Mouse (Mus musculus) kidney, postnatal 0 days (tissue): ENCODE data around the gene Slc4a1ap. TPM values are rescaled to one million over a fixed set of nuclear protein-coding genes. Genes with fewer than 3 reads are reported as not detected.
A peak's percentile ranks its signal among the peaks of the same experiment; 100 is the strongest.
"Not testable (repeated sequence)": the region's sequence is repeated elsewhere in the genome, so short reads cannot be mapped to it uniquely, and the experiment has no call there.

Experiments
- ATAC-seq: fragments of 200-750 bp; cut with Nextera tagmentation; replicated peaks from 2 replicates; pipeline ENCODE4 v1.8.0; 2017; ENCODE audit warnings: low read depth, moderate number of reproducible peaks, moderate TSS enrichment, moderate library complexity; ENCODE audit not compliant: low FRiP score
- DNase-seq: peaks from one replicate; pipeline ENCODE4 v3.0.0-alpha.2; 2016; ENCODE audit warnings: low spot score
- H3K27ac ChIP-seq: fragments of 300-500 bp; sonication (generic); 2 replicates; pipeline ENCODE4 v1.5.1; 2014; ENCODE audit warnings: mild to moderate bottlenecking
- H3K27me3 ChIP-seq: fragments of 300-500 bp; sonication (generic); 2 replicates; pipeline ENCODE4 v1.6.1; 2014; ENCODE audit warnings: low read length, mixed read lengths; ENCODE audit not compliant: insufficient read depth
- H3K36me3 ChIP-seq: fragments of 300-500 bp; sonication (generic); 2 replicates; pipeline ENCODE4 v1.6.1; 2014; ENCODE audit warnings: low read length, mixed read lengths; ENCODE audit not compliant: insufficient read depth
- H3K4me1 ChIP-seq: fragments of 300-500 bp; sonication (generic); replicated peaks from 2 replicates; pipeline ENCODE4 v1.6.1; 2014; ENCODE audit warnings: antibody characterized with exemption, low read length, mixed read lengths; ENCODE audit not compliant: insufficient read depth
- H3K4me2 ChIP-seq: fragments of 300-500 bp; sonication (generic); 2 replicates; pipeline ENCODE4 v1.6.1; 2014; ENCODE audit warnings: mild to moderate bottlenecking, low read length, moderate library complexity, mixed read lengths
- H3K4me3 ChIP-seq: fragments of 300-500 bp; sonication (generic); replicated peaks from 2 replicates; pipeline ENCODE4 v1.5.1; 2014; ENCODE audit warnings: low read depth, low read length
- H3K9ac ChIP-seq: fragments of 300-500 bp; sonication (generic); 2 replicates; pipeline ENCODE4 v1.6.1; 2014; ENCODE audit warnings: low read depth, low read length
- H3K9me3 ChIP-seq: fragments of 300-500 bp; sonication (generic); replicated peaks from 2 replicates; pipeline ENCODE4 v1.6.1; 2016; ENCODE audit warnings: low read length, inconsistent platforms, mixed read lengths
- CTCF ChIP-seq: IDR thresholded peaks from 2 replicates; pipeline ENCODE4 v1.5.1; 2016; ENCODE audit warnings: antibody characterized with exemption, low read depth, mild to moderate bottlenecking, moderate library complexity
- WGBS: fragments of 180-500 bp; shearing (Covaris S2); extraction: QIAGEN DNeasy Blood & Tissue Kit; methylation state at CpG from one replicate; pipeline ENCODE4 v1.1.7; 2014; 5-methylcytosine and 5-hydroxymethylcytosine counted together
- polyA plus RNA-seq: library from polyadenylated mRNA; unstranded; fragments of >200 nt; fragmentation: Nextera tagmentation; extraction: Ambion mirVana; gene quantifications from 2 replicates; pipeline ENCODE4 v1.2.1, GENCODE M21; 2015

Slc4a1ap gene
- polyA plus RNA-seq, 1 experiment from 2014 or later = 18.6 TPM

GRCm38 (mm10) chr5:31494513-31495297 lies 32.1 kb upstream of the Slc4a1ap start, which contains the start of gene Gpn1:
Gene Gpn1 (plus strand): TSS chr5:31494741.
- Histone ChIP-seq H3K9me3 (no peaks in the 10 kb centered on the region), H3K27ac (no peak within 1 kb of the TSS), H3K4me1 (0 out of 2 replicates have a peak, but pooled peaks cover 2% of the 10 kb centered on the region), H3K4me3 (peak within 1 kb of the TSS; percentile 68), H3K4me2 (peak within 1 kb of the TSS; percentile 67), H3K9ac (peak within 1 kb of the TSS; percentile 65), H3K27me3 (no peaks in the 10 kb centered on the region), H3K36me3 (peaks cover 16% of the 10 kb centered on the region; the same call in 1 of the 2 replicates)
- under 1% methylated on average over 49 of the region's 49 CpGs for WGBS
- ATAC-seq (peak; percentile 100), DNase-seq (peak; percentile 97)
- TF ChIP-seq CTCF = no peak

- 84% methylated on average over 10 of the region's 10 CpGs for WGBS
- ATAC-seq (no peak), DNase-seq (no peak)
- H3K36me3 ChIP-seq = peaks cover 70% of the 10 kb centered on the region
- no peak overlapping the region for H3K9ac ChIP-seq
- H3K4me2 ChIP-seq = no peak overlapping the region
- H3K27me3 ChIP-seq = no peaks in the 10 kb centered on the region
- no peak overlapping the region for H3K4me3 ChIP-seq
- TF ChIP-seq CTCF = no peak
- no peaks in the 10 kb centered on the region for H3K9me3 ChIP-seq
- H3K4me1 ChIP-seq = no peaks in the 10 kb centered on the region
- H3K27ac ChIP-seq = no peak overlapping the region
Observed at GRCm38 (mm10) chr5:31504843-31505242, 22.0 kb upstream of the Slc4a1ap start.

- Histone ChIP-seq H3K9ac (no peak overlapping the region), H3K4me3 (no peak overlapping the region), H3K4me1 (no peaks in the 10 kb centered on the region), H3K27me3 (no peaks in the 10 kb centered on the region), H3K9me3 (no peaks in the 10 kb centered on the region), H3K27ac (no peak overlapping the region), H3K4me2 (no peak overlapping the region), H3K36me3 (peaks cover 48% of the 10 kb centered on the region; the same call in 1 of the 2 replicates)
- no peak for ATAC-seq
- DNase-seq = no peak
- 92% methylated on average over 1 of the region's 1 CpGs for WGBS
- no peak for TF ChIP-seq CTCF
Observed at GRCm38 (mm10) chr5:31512481-31512880, 14.3 kb upstream of the Slc4a1ap start.

DNA sequence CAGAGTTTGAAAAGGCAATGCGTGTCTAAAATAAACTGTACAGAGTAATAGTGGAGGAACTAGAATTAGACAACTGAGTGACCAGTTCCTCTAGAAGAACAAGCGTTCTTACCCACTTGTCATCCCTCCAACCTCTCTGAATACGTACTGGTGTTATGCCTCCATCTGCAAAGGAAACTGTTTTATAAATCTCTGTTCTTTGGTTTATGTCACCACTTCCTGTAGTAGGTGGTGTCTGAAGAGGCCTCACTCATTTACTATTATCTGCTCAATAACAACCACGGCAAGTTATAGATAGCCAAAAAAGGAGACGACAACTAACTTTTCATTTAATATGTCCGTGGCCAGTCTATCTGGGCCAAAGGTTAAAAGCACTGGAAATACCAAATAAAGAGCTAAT lies 6.2 kb upstream of the Slc4a1ap start:
- Histone ChIP-seq H3K4me3 (no peak overlapping the region), H3K27ac (no peak overlapping the region), H3K4me1 (0 out of 2 replicates have a peak, but pooled peaks cover under 1% of the 10 kb centered on the region), H3K27me3 (no peaks in the 10 kb centered on the region), H3K36me3 (peaks cover 43% of the 10 kb centered on the region), H3K9ac (no peak overlapping the region), H3K4me2 (no peak overlapping the region), H3K9me3 (no peaks in the 10 kb centered on the region)
- DNase-seq = no peak
- TF ChIP-seq CTCF = no peak
- no peak for ATAC-seq
- WGBS = 90% methylated on average over 6 of the region's 6 CpGs

- DNase-seq (no peak), ATAC-seq (peak; percentile 40; the same call in 1 of the 2 replicates)
- Histone ChIP-seq H3K9ac (peak overlapping the region; percentile 88), H3K36me3 (peaks cover 31% of the 10 kb centered on the region), H3K27ac (peak overlapping the region; percentile 85), H3K4me2 (peak overlapping the region; percentile 95), H3K9me3 (no peaks in the 10 kb centered on the region), H3K4me1 (peaks cover 14% of the 10 kb centered on the region), H3K27me3 (no peaks in the 10 kb centered on the region), H3K4me3 (peak overlapping the region; percentile 94)
- WGBS = 3% methylated on average over 40 of the region's 40 CpGs
- no peak for TF ChIP-seq CTCF
Observed at GRCm38 (mm10) chr5:31527117-31527680, 404 bp downstream of the Slc4a1ap start.

DNA sequence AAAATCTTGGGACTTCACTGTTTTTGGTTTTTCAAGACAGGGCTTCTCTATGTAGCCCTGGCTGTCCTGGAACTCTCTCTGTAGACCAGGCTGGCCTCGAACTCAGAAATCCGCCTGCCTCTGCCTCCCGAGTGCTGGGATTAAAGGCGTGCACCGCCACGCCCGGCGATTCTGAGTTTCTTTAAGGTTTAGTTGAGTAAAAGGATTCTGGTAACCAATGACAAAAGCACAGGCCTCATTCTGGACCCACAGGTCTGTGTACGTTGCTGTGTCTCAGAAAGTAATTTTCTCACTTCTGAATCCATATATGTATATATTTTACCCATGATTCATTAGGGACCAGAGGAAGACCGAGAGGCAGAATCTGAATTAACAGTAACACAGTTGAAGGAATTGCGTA lies 912 bp downstream of the Slc4a1ap start, which contains the start of gene Supt7l:
Gene Supt7l (minus strand): TSS at position 101 of the 400 bp plus-strand sequence.
- Histone ChIP-seq H3K36me3 (peaks cover 31% of the 10 kb centered on the region), H3K4me2 (peak within 1 kb of the TSS; percentile 95), H3K4me3 (peak within 1 kb of the TSS; percentile 94), H3K9ac (peak within 1 kb of the TSS; percentile 88), H3K27ac (peak within 1 kb of the TSS; percentile 85), H3K4me1 (peaks cover 14% of the 10 kb centered on the region)
- not testable (repeated sequence) for ATAC-seq, H3K9me3 ChIP-seq, DNase-seq, H3K27me3 ChIP-seq
- WGBS = 75% methylated on average over 11 of the region's 11 CpGs
